Mouse (Mus musculus) embryo, embryonic 11 days (tissue): Measurements from ENCODE around the gene Nubp1.
A peak's percentile ranks its signal among the peaks of the same experiment; 100 is the strongest.

Source experiments
- DNase-seq: peaks from one replicate; pipeline ENCODE4 v3.0.0-alpha.2; 2015

The Nubp1 gene

GRCm38 (mm10) chr16:10417723-10418259, 6.0 kb downstream of the Nubp1 start:
- DNase-seq = no peak

GRCm38 (mm10) chr16:10420447-10421054, 8.8 kb downstream of the Nubp1 start:
- no peak for DNase-seq

- no peak for DNase-seq
These were observed 20.2 kb downstream of the Nubp1 start for GRCm38 (mm10) chr16:10431911-10432310.

GRCm38 (mm10) chr16:10432387-10432786, 20.6 kb downstream of the Nubp1 start:
- no peak for DNase-seq

GRCm38 (mm10) chr16:10433344-10433743, 21.6 kb downstream of the Nubp1 start:
- no peak for DNase-seq

- DNase-seq = no peak
These were observed 24.4 kb downstream of the Nubp1 start for GRCm38 (mm10) chr16:10436166-10436565.

GRCm38 (mm10) chr16:10438055-10438454, 26.3 kb downstream of the Nubp1 start:
- no peak for DNase-seq

- no peak for DNase-seq
These were observed 29.6 kb downstream of the Nubp1 start for GRCm38 (mm10) chr16:10441328-10441727.

- no peak for DNase-seq
These were observed 30.0 kb downstream of the Nubp1 start for GRCm38 (mm10) chr16:10441761-10442160.

GRCm38 (mm10) chr16:10443723-10444122, 32.0 kb downstream of the Nubp1 start:
- DNase-seq = no peak

- DNase-seq = peak; percentile 59
These were observed 35.0 kb downstream of the Nubp1 start for GRCm38 (mm10) chr16:10446573-10447263.

- DNase-seq = peak; percentile 94
These were observed 35.5 kb downstream of the Nubp1 start, which contains the start of gene Tvp23a for GRCm38 (mm10) chr16:10447264-10447594. Gene Tvp23a (minus strand): TSS chr16:10447362.

- no peak for DNase-seq
These were observed 36.0 kb downstream of the Nubp1 start for GRCm38 (mm10) chr16:10447781-10448180.

- DNase-seq = no peak
These were observed 37.2 kb downstream of the Nubp1 start for GRCm38 (mm10) chr16:10448931-10449330.

GRCm38 (mm10) chr16:10451906-10452305, 40.2 kb downstream of the Nubp1 start:
- no peak for DNase-seq

GRCm38 (mm10) chr16:10452445-10452896, 40.7 kb downstream of the Nubp1 start:
- no peak for DNase-seq

- DNase-seq = no peak
These were observed 42.3 kb downstream of the Nubp1 start for GRCm38 (mm10) chr16:10453872-10454582.

- DNase-seq = peak; percentile 39
These were observed 42.8 kb downstream of the Nubp1 start for GRCm38 (mm10) chr16:10454583-10454974.

GRCm38 (mm10) chr16:10460188-10460587, 48.4 kb downstream of the Nubp1 start:
- no peak for DNase-seq

- DNase-seq = no peak
These were observed 49.4 kb downstream of the Nubp1 start for GRCm38 (mm10) chr16:10461178-10461577.

- DNase-seq = no peak
These were observed 53.4 kb downstream of the Nubp1 start for GRCm38 (mm10) chr16:10465011-10465681.

- no peak for DNase-seq
These were observed 55.8 kb downstream of the Nubp1 start for GRCm38 (mm10) chr16:10467391-10468107.
